Mouse (Mus musculus) splenic B cell, adult 2 months (primary cell): ENCODE measurements at regions not wholly inside any gene's neighbourhood (a gene's known extent, or its start where the extent isn't known, plus 50 kb on each side); places are given as distances from the start of the nearest gene placed in this dataset.

Experiments used
- DNase-seq: peaks from one replicate; pipeline ENCODE4 v3.0.0-alpha.2; 2011; ENCODE audit warnings: low read depth, low spot score
- H3K27me3 ChIP-seq: 2 replicates; pipeline ENCODE4 v1.6.1; 2012; ENCODE audit warnings: mild to moderate bottlenecking, low read length, moderate library complexity, mixed read lengths; ENCODE audit not compliant: control insufficient read depth, poor library complexity, insufficient read depth, severe bottlenecking
- H3K36me3 ChIP-seq: 2 replicates; pipeline ENCODE4 v1.6.1; 2012; ENCODE audit warnings: mild to moderate bottlenecking, low read length, moderate library complexity, mixed read lengths; ENCODE audit not compliant: control insufficient read depth, poor library complexity, insufficient read depth, severe bottlenecking

DNA sequence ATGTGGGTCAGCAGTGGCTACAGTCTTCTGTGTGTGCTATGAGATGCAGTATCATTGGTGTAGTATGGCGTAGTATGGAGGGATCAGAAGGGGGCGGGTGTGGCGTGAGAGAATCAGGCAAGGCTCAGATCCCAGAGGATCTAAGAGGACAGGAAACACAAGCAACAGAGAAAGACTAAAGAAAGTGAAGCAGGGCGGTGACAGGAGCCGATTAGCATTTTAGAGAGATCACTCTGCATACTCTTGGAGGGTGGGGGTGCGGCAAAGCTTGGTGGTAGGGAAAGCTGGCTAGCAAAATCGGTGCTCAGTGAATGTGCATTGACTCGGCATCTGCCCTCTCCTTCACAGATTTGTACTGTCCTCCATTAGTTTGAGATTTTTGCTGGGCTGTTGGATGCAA lies 93.1 kb upstream of the Mphosph6 start:
- no peak for DNase-seq
- H3K36me3 ChIP-seq, result no peaks in the 10 kb centered on the region
- no peaks in the 10 kb centered on the region for H3K27me3 ChIP-seq

DNA sequence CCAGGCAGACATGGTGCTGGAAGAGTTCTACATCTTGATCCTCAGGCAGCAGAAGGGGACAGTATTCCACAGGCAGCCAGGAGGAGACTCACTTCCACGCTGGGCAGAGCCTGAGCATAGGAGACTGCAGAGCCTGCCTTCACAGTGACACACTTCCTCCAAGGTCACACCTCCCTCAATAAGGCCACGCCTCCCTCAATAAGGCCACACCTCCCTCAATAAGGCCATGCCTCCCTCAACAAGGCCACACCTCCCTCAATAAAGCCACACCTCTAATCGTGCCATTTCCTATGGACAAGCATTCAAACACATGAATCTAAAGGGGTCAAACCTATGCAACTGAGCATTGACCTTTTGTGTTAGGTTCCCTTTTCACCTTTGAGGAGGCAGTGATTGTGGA lies 88.5 kb upstream of the Mphosph6 start:
- Histone ChIP-seq H3K27me3 (no peaks in the 10 kb centered on the region), H3K36me3 (no peaks in the 10 kb centered on the region)
- DNase-seq, result no peak

DNA sequence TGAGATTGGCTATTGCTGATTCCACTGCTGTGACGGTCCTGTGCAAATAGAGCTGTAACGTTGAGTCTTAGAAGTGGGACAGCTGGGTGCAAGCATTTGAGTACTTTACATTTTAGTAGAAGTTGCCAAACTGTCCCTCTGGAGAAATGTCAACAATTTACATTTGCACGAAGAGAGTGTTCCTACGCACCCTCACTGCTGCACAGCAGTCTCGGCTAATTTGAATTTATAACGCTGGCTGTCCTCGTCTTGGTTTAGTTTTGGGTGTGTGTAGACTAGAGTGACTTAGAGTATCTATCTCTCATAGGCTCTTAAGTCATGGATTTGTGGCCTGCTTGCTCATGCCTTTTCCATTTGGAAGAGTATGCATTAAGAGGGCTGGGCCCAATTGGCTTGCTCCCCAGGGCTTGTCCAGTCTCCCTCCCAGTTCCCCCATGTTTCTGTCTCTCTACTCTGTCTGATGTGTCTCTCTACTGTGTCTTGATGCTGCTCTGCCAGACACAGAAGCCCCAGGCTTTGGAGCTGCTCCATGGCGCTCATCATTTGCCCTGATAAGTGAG lies 79.8 kb upstream of the Mphosph6 start:
- no peak for DNase-seq
- Histone ChIP-seq H3K27me3 (no peaks in the 10 kb centered on the region), H3K36me3 (no peaks in the 10 kb centered on the region)

DNA sequence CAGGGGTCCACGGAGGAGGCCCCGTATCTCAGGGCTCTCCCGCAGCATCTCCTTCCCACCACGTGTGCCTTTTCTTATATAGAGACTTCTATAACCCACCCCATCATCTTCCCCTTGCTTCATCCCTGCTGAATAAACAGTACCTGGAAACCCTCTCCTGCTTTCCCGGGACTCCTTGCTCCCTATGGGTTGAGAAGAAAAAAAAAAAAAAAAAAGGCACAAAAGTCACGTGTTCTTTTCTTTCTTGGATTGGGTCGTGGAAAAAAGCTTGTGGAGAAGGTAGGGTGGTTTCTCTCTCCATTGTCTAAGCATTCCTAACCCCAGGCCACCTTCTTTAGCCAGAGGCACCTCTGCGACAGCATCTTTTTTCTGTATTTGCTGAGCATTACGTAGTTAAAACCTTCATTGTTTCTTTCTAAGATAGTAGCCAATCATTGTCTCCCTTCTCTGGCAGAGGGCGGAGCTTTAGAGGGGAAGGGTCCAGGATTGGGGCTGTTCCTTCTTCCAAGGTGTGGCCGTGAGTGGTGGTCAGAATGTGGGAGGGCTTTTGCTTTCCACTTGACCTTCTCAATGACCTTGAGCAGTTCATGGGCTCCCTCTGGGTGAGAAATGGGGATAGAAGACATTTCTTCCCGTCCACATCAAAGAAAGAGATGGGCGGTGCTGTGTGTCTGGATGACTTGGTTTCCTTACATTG lies 78.7 kb upstream of the Mphosph6 start:
- Histone ChIP-seq H3K36me3 (no peaks in the 10 kb centered on the region), H3K27me3 (no peaks in the 10 kb centered on the region)
- no peak for DNase-seq

DNA sequence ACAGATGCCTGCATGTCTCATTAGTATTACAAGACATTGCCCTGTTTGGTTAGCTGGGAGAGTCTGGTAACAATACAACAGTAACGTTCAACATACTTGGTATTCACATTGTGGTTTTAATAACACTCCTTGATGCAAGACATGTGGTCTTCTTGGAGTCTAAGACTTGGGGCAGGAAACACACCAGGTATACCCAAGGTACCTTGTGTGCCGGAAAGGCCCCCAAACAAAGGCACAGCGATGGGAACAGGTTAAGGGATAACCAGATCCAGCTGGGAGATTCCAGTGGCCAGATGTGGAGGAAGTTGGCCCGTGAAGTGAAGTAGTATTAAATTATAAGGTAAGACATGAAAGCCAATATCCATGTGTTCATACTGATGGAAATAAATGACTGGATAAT lies 71.9 kb upstream of the Mphosph6 start:
- no peak for DNase-seq
- Histone ChIP-seq H3K36me3 (no peaks in the 10 kb centered on the region), H3K27me3 (no peaks in the 10 kb centered on the region)

DNA sequence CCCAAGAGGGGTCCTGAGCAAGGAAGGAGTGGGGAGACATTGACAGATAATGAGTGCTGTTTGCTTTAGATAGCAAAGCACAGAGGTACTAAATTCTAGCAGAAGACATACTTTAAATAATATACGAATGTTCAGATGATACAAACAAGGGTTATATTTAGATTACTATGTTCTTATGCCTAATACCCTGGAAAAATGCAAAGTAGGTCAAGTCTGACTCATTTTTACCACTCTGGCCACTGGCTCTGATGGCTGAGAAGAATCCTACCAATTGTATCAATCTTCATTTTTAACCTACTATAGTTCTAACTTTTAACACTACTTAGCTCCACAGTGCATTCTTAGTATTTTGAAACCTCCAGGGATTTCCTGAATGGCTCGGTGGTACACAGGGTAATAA lies 65.4 kb upstream of the Mphosph6 start:
- no peak for DNase-seq
- Histone ChIP-seq H3K36me3 (no peaks in the 10 kb centered on the region), H3K27me3 (no peaks in the 10 kb centered on the region)

DNA sequence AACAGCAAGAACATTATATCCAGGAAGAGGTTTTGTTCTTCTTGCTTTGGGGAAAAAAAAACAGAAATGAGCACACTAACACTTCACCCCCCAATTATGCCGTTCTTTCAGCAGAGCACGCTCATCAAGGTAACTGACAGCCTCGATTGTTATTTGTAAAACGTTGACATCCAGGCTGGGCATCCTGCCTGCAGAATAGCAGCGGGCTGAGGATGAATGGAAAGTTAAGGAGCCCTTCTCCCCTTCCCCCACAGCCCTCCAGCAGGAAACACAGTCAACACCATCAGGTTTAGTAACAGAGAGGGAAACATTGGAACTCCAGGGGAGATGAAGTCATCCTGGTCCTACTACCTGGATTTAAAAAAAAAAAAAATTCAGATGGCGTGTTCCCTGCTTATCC lies 63.3 kb upstream of the Mphosph6 start:
- DNase-seq, result no peak
- no peaks in the 10 kb centered on the region for H3K27me3 ChIP-seq
- H3K36me3 ChIP-seq, result no peaks in the 10 kb centered on the region

DNA sequence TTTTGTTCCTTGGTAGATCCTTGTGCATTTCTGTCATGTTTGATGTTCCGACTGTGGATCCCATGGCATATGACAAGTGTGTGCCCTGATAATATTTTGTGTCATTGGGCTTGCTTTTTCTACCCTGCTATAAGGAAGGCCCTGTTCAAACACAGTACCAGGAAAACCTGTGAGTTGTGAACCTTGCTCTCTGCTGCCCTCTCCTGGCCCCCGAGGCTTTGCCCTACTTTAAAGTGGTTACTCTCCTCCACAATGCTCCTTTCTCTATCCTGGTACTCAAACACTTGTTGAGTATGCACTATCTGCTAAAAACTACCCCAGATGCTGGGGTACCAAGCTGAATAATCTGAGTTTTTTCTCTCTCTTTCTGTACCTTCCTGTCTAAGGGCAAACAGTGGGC lies 62.1 kb upstream of the Mphosph6 start:
- DNase-seq, result peak; percentile 42
- Histone ChIP-seq H3K36me3 (no peaks in the 10 kb centered on the region), H3K27me3 (no peaks in the 10 kb centered on the region)

DNA sequence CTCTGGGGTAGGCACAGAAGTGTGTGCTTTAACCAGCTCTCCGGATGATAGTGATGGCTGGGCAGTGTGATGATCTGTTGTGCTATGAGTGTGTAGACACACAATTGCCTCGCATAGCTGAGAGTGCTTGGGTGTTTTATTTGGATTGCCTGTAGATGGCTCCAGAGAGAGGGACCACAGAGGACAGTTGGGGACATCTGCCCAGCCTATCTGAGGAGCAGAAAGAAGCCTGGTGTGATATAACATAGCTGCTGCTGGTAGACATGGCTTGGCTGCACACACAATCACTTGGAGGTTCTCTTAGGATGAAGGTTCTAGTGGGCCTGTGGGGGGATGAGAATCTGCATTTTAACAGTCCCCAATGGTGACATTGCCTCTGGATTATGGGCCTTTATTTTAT lies 60.6 kb upstream of the Mphosph6 start:
- H3K36me3 ChIP-seq, result no peaks in the 10 kb centered on the region
- H3K27me3 ChIP-seq, result no peaks in the 10 kb centered on the region
- no peak for DNase-seq

DNA sequence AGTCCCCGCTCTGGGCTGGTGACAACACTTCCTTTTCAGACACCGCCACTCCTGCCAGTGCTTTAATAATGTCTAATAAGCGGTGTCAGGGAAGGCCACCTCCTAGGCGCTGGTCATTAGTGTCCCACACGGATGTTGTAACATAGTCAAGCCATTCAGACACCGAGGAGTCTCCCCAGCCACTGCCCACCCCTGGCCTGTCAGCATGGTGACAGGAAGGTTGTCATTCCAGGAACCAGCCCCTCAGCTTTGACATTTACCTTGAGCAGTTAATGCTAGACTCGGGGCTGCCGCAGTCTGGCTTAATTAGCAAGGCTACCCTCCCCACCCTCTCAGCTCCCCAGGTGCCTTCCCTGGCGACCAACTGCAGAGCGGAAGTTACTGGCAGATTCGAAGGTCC lies 58.0 kb upstream of the Mphosph6 start:
- Histone ChIP-seq H3K36me3 (no peaks in the 10 kb centered on the region), H3K27me3 (no peaks in the 10 kb centered on the region)
- DNase-seq, result no peak

DNA sequence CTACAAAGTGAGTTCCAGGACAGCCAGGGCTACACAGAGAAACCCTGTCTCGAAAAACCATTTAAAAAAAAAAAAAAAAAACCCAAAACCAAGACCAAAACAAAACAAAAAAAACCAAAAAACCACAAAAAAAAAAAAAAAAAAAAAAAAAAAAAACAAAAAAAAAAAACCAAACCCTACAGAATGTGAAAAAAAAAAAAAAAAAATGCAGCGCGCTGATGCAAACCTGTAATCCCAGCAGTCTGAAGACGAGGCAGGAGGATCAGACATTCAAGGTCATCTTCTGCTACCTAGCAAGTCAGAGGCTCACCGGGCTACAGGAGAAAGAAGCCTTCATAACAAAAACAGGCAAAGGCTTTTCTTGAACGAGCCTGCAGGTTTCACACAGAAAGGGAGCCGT lies 57.4 kb upstream of the Mphosph6 start:
- Histone ChIP-seq H3K27me3 (no peaks in the 10 kb centered on the region), H3K36me3 (no peaks in the 10 kb centered on the region)
- DNase-seq, result no peak

DNA sequence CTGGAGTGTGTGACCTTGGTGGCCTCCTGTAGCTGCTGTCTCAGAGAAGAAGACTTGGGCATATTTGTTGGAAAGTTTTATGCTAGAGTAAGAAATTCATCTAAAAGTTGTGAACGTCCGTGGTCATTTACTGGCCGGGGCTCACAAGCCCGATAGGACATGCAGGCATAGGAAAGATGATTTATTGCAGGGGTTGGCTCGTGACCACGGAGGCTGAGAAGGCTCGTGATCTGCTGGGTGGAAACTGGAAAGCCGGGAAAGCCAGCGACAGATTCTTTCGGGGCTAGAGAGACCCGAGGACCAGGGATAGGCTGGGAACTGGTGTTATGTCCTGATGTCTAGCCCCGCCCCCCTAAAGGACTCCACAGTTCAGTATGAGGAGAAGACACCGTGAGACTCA lies 54.4 kb upstream of the Mphosph6 start:
- DNase-seq, result no peak

DNA sequence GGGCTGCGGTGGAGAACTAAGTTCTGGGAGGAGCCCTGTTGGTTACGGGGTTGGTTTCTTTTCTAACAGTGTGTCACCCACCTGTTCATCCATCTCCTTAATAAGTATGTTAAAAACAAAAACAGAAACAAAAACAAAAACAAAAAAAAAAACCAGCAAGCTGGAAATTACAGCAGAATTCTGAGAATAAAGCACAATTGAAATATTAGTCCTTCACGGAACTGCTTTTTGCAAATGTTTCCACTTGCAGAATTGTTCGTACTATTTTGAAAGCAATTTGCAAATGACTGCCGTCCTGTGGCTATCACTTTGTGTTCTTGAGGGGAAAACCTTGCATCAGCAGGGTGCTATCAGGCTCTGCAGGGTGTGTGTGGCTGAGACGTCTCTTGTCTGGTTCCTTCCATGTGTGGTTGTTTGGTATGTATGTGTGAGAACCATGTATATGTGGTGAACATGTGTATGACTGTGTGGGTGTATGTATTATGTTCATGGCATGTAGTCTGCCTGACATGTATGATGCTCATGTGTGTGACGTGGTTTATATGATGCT lies 53.3 kb upstream of the Mphosph6 start:
- DNase-seq, result no peak
- H3K36me3 ChIP-seq, result no peaks in the 10 kb centered on the region

More for the DNA sequence above, 54.4 kb upstream of the Mphosph6 start:
- H3K27me3 ChIP-seq, result no peaks in the 10 kb centered on the region
- H3K36me3 ChIP-seq, result no peaks in the 10 kb centered on the region

DNA sequence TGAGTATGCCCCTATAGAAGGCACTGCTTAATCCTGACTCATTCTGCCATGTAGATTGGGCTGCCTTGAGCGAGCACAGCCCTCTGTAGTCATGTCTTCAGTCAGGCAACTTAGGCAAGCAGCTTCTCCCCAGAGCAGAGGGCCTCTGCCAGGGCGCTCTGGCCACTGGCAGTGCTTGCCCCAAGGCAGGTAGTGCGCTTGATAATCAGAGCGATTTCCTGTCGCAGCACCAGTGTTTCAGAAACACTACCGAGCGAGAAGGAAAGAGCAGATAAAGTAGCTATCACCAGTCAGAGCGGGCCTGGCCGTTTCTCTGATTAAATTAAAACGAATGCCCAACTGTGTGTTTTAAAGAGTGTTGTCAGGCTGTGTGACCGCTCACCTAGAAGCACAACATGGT lies 52.6 kb upstream of the Mphosph6 start:
- H3K27me3 ChIP-seq, result no peaks in the 10 kb centered on the region
- DNase-seq, result no peak
- H3K36me3 ChIP-seq, result no peaks in the 10 kb centered on the region

More for the DNA sequence above, 53.3 kb upstream of the Mphosph6 start:
- H3K27me3 ChIP-seq, result no peaks in the 10 kb centered on the region

DNA sequence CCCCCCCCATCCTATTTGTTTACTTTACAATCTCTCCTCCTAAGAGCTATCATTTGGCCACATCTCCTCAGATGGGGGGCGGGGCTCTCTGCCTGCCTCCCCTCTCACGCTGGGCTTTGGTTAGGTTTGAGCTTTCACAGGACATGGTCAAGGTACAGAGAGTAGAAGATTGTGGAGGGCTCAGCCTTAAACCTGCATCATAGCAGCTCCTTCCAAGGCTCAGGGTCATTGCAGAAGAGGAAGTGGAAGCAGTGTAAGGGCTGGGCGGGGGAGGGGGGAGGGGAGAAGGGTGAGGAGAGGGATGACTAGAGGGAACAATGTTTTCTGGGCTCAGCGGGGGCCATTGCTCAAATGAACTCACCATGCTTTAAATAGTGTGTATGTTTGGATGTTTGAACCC lies 51.7 kb upstream of the Mphosph6 start:
- Histone ChIP-seq H3K27me3 (no peaks in the 10 kb centered on the region), H3K36me3 (no peaks in the 10 kb centered on the region)
- no peak for DNase-seq

DNA sequence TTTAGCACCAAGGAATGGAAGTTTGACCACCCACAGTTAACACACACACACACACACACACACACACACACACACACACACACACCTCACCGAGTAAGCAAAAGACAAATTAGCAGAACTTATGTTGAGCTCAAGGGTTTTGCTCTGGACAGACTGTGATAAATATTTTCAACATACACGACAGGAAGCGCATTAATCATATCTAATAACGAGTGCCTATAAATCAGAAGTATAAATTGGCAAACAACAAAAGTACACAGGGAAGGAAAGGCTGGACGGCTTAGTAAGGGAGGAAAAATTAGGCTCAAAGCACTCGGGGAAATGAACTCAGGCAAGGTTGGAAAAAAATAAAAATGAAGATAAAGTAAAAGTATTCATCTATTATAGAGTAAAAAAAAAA lies 50.8 kb upstream of the Mphosph6 start:
- no peak for DNase-seq
- Histone ChIP-seq H3K27me3 (no peaks in the 10 kb centered on the region), H3K36me3 (no peaks in the 10 kb centered on the region)
